Comparison of ENCODE assay signal across 28 mouse cellular contexts in genomic region chr10:39633379-39633778, GRCm38 (mm10). TPM values are rescaled to one million over a fixed set of nuclear protein-coding genes. Genes with fewer than 3 reads are reported as not detected.
DNase-seq lines count a peak whose midpoint lies in the region; ATAC-seq and TF ChIP-seq lines count a peak whose summit lies in the region.
"Had no signal": no experiment of that assay in that cellular context is flagged by ENCODE, and none has a peak within 500 bp of the region (broad histone marks: within the 10 kb centered on the region; RNA-seq: fewer than 3 reads in every experiment).

No protein-coding gene starts in this region.

- peaks cover 18% of the 10 kb centered on the region for H3K36me3 ChIP-seq in embryonic facial prominence, embryonic 14.5 days (ENCODE audit: control insufficient read depth, insufficient read depth, low read length)
- H3K36me3 ChIP-seq in limb, embryonic 14.5 days (ENCODE audit: control insufficient read depth, insufficient read depth, low read length) = peaks cover 11% of the 10 kb centered on the region
- H3K36me3 ChIP-seq: G1E; liver, embryonic 12.5 days had no signal

- peaks cover 20% of the 10 kb centered on the region for H3K4me1 ChIP-seq in embryonic facial prominence, embryonic 14.5 days (ENCODE audit: control insufficient read depth, insufficient read depth, low read length)
- H3K4me1 ChIP-seq in limb, embryonic 14.5 days (ENCODE audit: control insufficient read depth, insufficient read depth, low read length) = peaks cover 17% of the 10 kb centered on the region; the same call in 1 of the 2 replicates

- peak; percentile 75 for ATAC-seq in embryonic facial prominence, embryonic 14.5 days (ENCODE audit: low read depth)
- peak; percentile 65 for ATAC-seq in limb, embryonic 14.5 days (ENCODE audit: low FRiP score, low read depth)
- ATAC-seq in erythroid progenitor cell, adult 5-6 weeks (replicated peaks; ENCODE audit: low FRiP score, poor library complexity, severe bottlenecking) = no peak
- ATAC-seq: forebrain, embryonic 15.5 days; hindbrain, embryonic 16.5 days; liver, embryonic 12.5 days; liver, postnatal 0 days had no signal

- H3K27me3 ChIP-seq in embryonic facial prominence, embryonic 14.5 days (replicated peaks; ENCODE audit: control insufficient read depth, insufficient read depth, low read length) = no peaks in the 10 kb centered on the region
- no peaks in the 10 kb centered on the region for H3K27me3 ChIP-seq in limb, embryonic 14.5 days (ENCODE audit: control insufficient read depth, insufficient read depth, low read length)
- H3K27me3 ChIP-seq: forebrain, embryonic 15.5 days; heart, embryonic 13.5 days; kidney, embryonic 15.5 days; liver, embryonic 12.5 days had no signal

- H3K9me3 ChIP-seq in embryonic facial prominence, embryonic 14.5 days (ENCODE audit: control insufficient read depth, low read length) = no peaks in the 10 kb centered on the region
- no peaks in the 10 kb centered on the region for H3K9me3 ChIP-seq in limb, embryonic 14.5 days (ENCODE audit: control insufficient read depth, low read length)
- H3K9me3 ChIP-seq: forebrain, embryonic 15.5 days; G1E; heart, embryonic 13.5 days; kidney, embryonic 15.5 days; liver, embryonic 12.5 days had no signal

- no peak overlapping the region for H3K4me3 ChIP-seq in embryonic facial prominence, embryonic 14.5 days (ENCODE audit: low read depth, low read length)
- no peak overlapping the region for H3K4me3 ChIP-seq in limb, embryonic 14.5 days (replicated peaks; ENCODE audit: low read length)
- H3K4me3 ChIP-seq: forebrain, embryonic 15.5 days; heart, embryonic 13.5 days; kidney, embryonic 15.5 days; liver, embryonic 12.5 days had no signal

- 59% methylated on average over 6 of the region's 6 CpGs for WGBS in embryonic facial prominence, embryonic 14.5 days
- WGBS in limb, embryonic 14.5 days = 81% methylated on average over 6 of the region's 6 CpGs

- peak; percentile 58 for DNase-seq in ZHBTc4 (ENCODE audit: low read depth, low spot score)
- peak; percentile 79 for DNase-seq in embryonic facial prominence, embryonic 14.5 days (ENCODE audit: low spot score)
- peak; percentile 40 for DNase-seq in limb, embryonic 14.5 days (ENCODE audit: low spot score)
- no peak for DNase-seq in ovary, postnatal 10 days (ENCODE audit: low spot score)
- no peak for DNase-seq in spleen, adult 18-20 months
- DNase-seq: adrenal gland, postnatal 10 days; B cell, adult 2 months; cerebellum, adult 9-10 months; cerebellum, postnatal 36 days; embryo, embryonic 11 days; gastrocnemius, postnatal 10 days; heart, postnatal 10 days; kidney, adult 18-20 months; kidney, postnatal 25 days; liver, postnatal 0 days; lung, postnatal 36 days; right cerebral cortex, adult 18-20 months; thymus, adult 18-20 months; thymus, postnatal 25 days had no signal

- TF ChIP-seq POLR2A in limb, embryonic 14.5 days (IDR thresholded peaks at IDR 0.05; ENCODE audit: borderline replicate concordance, extremely low read depth, insufficient read depth, insufficient read length) = no peak

- H3K27ac ChIP-seq in embryonic facial prominence, embryonic 14.5 days (replicated peaks; ENCODE audit: low read depth, low read length) = no peak overlapping the region
- H3K27ac ChIP-seq in limb, embryonic 14.5 days (replicated peaks; ENCODE audit: low read depth, low read length) = no peak overlapping the region
- H3K27ac ChIP-seq: heart, embryonic 13.5 days; liver, embryonic 12.5 days; stomach, postnatal 0 days had no signal

- H3K9ac ChIP-seq in embryonic facial prominence, embryonic 14.5 days (ENCODE audit: low read depth, low read length) = no peak overlapping the region
- no peak overlapping the region for H3K9ac ChIP-seq in limb, embryonic 14.5 days (ENCODE audit: low read depth, low read length, severe bottlenecking)
- H3K9ac ChIP-seq: forebrain, embryonic 15.5 days; heart, embryonic 13.5 days; kidney, embryonic 15.5 days; liver, embryonic 12.5 days; liver, postnatal 0 days had no signal

- no peak overlapping the region for H3K4me2 ChIP-seq in embryonic facial prominence, embryonic 14.5 days (ENCODE audit: low read depth, low read length)
- no peak overlapping the region for H3K4me2 ChIP-seq in limb, embryonic 14.5 days (replicated peaks; ENCODE audit: low read depth, low read length, severe bottlenecking)
- H3K4me2 ChIP-seq: forebrain, embryonic 15.5 days; heart, embryonic 13.5 days; kidney, embryonic 15.5 days; liver, embryonic 12.5 days; midbrain, embryonic 11.5 days had no signal

RNA-seq across cellular contexts. Expression of gene Traf3ip2, which starts 20.6 kb away (rescaled TPM):
- polyA plus RNA-seq in embryonic facial prominence, embryonic 14.5 days (2014; fragmentation: Nextera tagmentation; extraction: Ambion mirVana) = 12.5 and 12.9 TPM in 2 replicates
- 7.5 and 9.0 TPM in 2 replicates for polyA plus RNA-seq in limb, embryonic 14.5 days (2012; rRNA removed)
- 13.3 and 13.7 TPM in 2 replicates for polyA plus RNA-seq in limb, embryonic 14.5 days (2014; fragmentation: Nextera tagmentation; extraction: Ambion mirVana)
- 2.9 and 3.6 TPM in 2 replicates for total RNA-seq in erythroid progenitor cell, adult 5-6 weeks (2015; ENCODE audit: low replicate concordance)
- total RNA-seq in erythroid progenitor cell, adult 5-6 weeks (2017; ENCODE audit: low replicate concordance) = 0.77 TPM in 1 of 2 replicates, not detected in the other

Comparison
In these comparisons a context has a peak if more than half of its experiments do, and no peak if none do; other contexts are left out.
1. DNase-seq: peak in ZHBTc4 (single experiment), embryonic facial prominence, embryonic 14.5 days (single experiment) and limb, embryonic 14.5 days (single experiment); none in ovary, postnatal 10 days (single experiment) and spleen, adult 18-20 months (0 of 2).